Mouse (Mus musculus) ES-E14 (cell line): ENCODE measurements around the gene Hrh1. TPM values are rescaled to one million over a fixed set of nuclear protein-coding genes. Genes with fewer than 3 reads are reported as not detected.

Experiments
- DNase-seq: peaks from one replicate; pipeline ENCODE4 v3.0.0-alpha.2; 2013; ENCODE audit warnings: low read depth, low spot score
- H3K27ac ChIP-seq: 2 replicates; pipeline ENCODE4 v1.5.1; 2012; ENCODE audit warnings: low read depth, mild to moderate bottlenecking, low read length, moderate library complexity, mixed read lengths; ENCODE audit not compliant: poor library complexity, insufficient read depth, severe bottlenecking
- H3K36me3 ChIP-seq: 2 replicates; pipeline ENCODE4 v1.6.1; 2012; ENCODE audit warnings: mild to moderate bottlenecking, low read length, moderate library complexity, mixed read lengths; ENCODE audit not compliant: control insufficient read depth, poor library complexity, insufficient read depth, severe bottlenecking
- H3K4me1 ChIP-seq, 2 experiments: fragments of 150-350 bp in 1 of 2; sonication (generic) in 1 of 2; 2 replicates each; pipeline ENCODE4 v1.6.1; 2012; ENCODE audit warnings: low read length in 2 of 2, mild to moderate bottlenecking in 1 of 2, mixed read lengths in 1 of 2; ENCODE audit not compliant: control insufficient read depth in 2 of 2, insufficient read depth in 2 of 2, poor library complexity in 1 of 2
- H3K4me3 ChIP-seq, 2 experiments: fragments of 150-350 bp in 1 of 2; sonication (generic) in 1 of 2; 2 replicates each; pipeline ENCODE4 v1.5.1; 2012; ENCODE audit warnings: low read length in 2 of 2, low read depth in 1 of 2, mild to moderate bottlenecking in 1 of 2, mixed read lengths in 1 of 2; ENCODE audit not compliant: insufficient read depth in 1 of 2, poor library complexity in 1 of 2, severe bottlenecking in 1 of 2
- H3K9ac ChIP-seq: 2 replicates; pipeline ENCODE4 v1.6.1; 2012; ENCODE audit warnings: low read depth, mild to moderate bottlenecking, low read length, mixed read lengths; ENCODE audit not compliant: poor library complexity, insufficient read depth, severe bottlenecking
- H3K9me3 ChIP-seq: fragments of 150-350 bp; sonication (generic); 2 replicates; pipeline ENCODE4 v1.6.1; 2012; ENCODE audit warnings: low read depth, mild to moderate bottlenecking, low read length; ENCODE audit not compliant: control insufficient read depth, insufficient read depth
- CHD2 ChIP-seq: IDR thresholded peaks from 2 replicates; pipeline ENCODE4 v1.6.1; 2014; ENCODE audit warnings: mild to moderate bottlenecking, low read depth, low read length, inconsistent platforms
- HCFC1 ChIP-seq: IDR thresholded peaks from 2 replicates; pipeline ENCODE4 v1.6.1; 2012; ENCODE audit warnings: low read length, inconsistent platforms, borderline replicate concordance; ENCODE audit not compliant: insufficient read depth
- MAFK ChIP-seq: IDR thresholded peaks from 2 replicates; pipeline ENCODE4 v1.6.1; 2014; ENCODE audit warnings: mild to moderate bottlenecking, low read depth, low read length, inconsistent platforms; ENCODE audit not compliant: insufficient read depth
- ZC3H11A ChIP-seq: IDR thresholded peaks from 2 replicates; pipeline ENCODE4 v1.6.1; 2012; ENCODE audit warnings: low read depth, mild to moderate bottlenecking, inconsistent platforms, low read length, borderline replicate concordance
- ZNF384 ChIP-seq: IDR thresholded peaks from 2 replicates; pipeline ENCODE4 v1.6.1; 2012; ENCODE audit warnings: low read depth, low read length, inconsistent platforms
- in situ Hi-C, 2 experiments: fragments of 600-800 bp; cut with MboI; formaldehyde crosslinking; loops; one replicate each; pipeline ENCODE4 v1.15.1; 2025; ENCODE audit warnings: low sequenced_read_pairs in 2 of 2, inconsistent platforms in 1 of 2; ENCODE audit not compliant: unreplicated experiment in 2 of 2
- total RNA-seq: library from RNA; depleted of rRNA; stranded (reverse); fragments of 300-350 nt; gene quantifications from 2 replicates; pipeline ENCODE4 v1.2.3, GENCODE M21; 2012

Gene Hrh1
- total RNA-seq, 1 experiment, result 0.94 TPM

GRCm38 (mm10) chr6:114421061-114421460 lies 23.3 kb downstream of the Hrh1 start:
- TF ChIP-seq MAFK (no peak), ZNF384 (no peak), ZC3H11A (no peak), CHD2 (no peak), HCFC1 (no peak)
- Histone ChIP-seq H3K9ac (no peak overlapping the region), H3K36me3 (no peaks in the 10 kb centered on the region), H3K4me3 (no peak overlapping the region), H3K4me1 (no peaks in the 10 kb centered on the region), H3K27ac (no peak overlapping the region), H3K9me3 (no peaks in the 10 kb centered on the region)
- DNase-seq, result no peak
- in situ Hi-C loops, result no loop called here

- DNase-seq, result no peak
- in situ Hi-C loops, result no loop called here
- Histone ChIP-seq H3K36me3 (no peaks in the 10 kb centered on the region), H3K27ac (no peak overlapping the region), H3K4me3 (no peak overlapping the region), H3K9ac (no peak overlapping the region), H3K9me3 (no peaks in the 10 kb centered on the region), H3K4me1 (no peaks in the 10 kb centered on the region)
- TF ChIP-seq MAFK (no peak), HCFC1 (no peak), ZNF384 (no peak), ZC3H11A (no peak), CHD2 (no peak)
Measured at GRCm38 (mm10) chr6:114423051-114423676, 25.4 kb downstream of the Hrh1 start.

GRCm38 (mm10) chr6:114425343-114425742 lies 27.6 kb downstream of the Hrh1 start:
- Histone ChIP-seq H3K4me1 (no peaks in the 10 kb centered on the region), H3K4me3 (no peak overlapping the region), H3K9me3 (no peaks in the 10 kb centered on the region), H3K27ac (no peak overlapping the region), H3K36me3 (no peaks in the 10 kb centered on the region), H3K9ac (no peak overlapping the region)
- DNase-seq, result no peak
- in situ Hi-C loops, result loop anchor here in 1 of 2 experiments (25.0 kb wide), 1 partner anchor 262 kb away; no protein-coding TSS in a partner anchor
- TF ChIP-seq HCFC1 (no peak), ZNF384 (no peak), ZC3H11A (no peak), MAFK (no peak)

- H3K4me1 ChIP-seq, result peaks cover 0 to 2% of the 10 kb centered on the region in 2 experiments; a peak in 1 of 4 replicates
- H3K27ac ChIP-seq, result no peak overlapping the region
- H3K9ac ChIP-seq, result no peak overlapping the region
- no peak overlapping the region for H3K4me3 ChIP-seq
- no peaks in the 10 kb centered on the region for H3K9me3 ChIP-seq
- no peak for DNase-seq
- in situ Hi-C loops, result loop anchor here in 1 of 2 experiments (25.0 kb wide), 1 partner anchor 260 kb away; no protein-coding TSS in a partner anchor
- H3K36me3 ChIP-seq, result no peaks in the 10 kb centered on the region
- no peak for TF ChIP-seq CHD2
- TF ChIP-seq ZC3H11A, result no peak
- no peak for TF ChIP-seq ZNF384
- TF ChIP-seq MAFK, result no peak
- no peak for TF ChIP-seq HCFC1
Measured at GRCm38 (mm10) chr6:114427641-114428040, 29.9 kb downstream of the Hrh1 start.
